Mouse (Mus musculus) heart, embryonic 14.5 days (tissue): ENCODE data around the gene Clec2d. TPM values are rescaled to one million over a fixed set of nuclear protein-coding genes. Genes with fewer than 3 reads are reported as not detected.

Source experiments
- ATAC-seq: fragments of 200-750 bp; cut with Nextera tagmentation; 2 replicates; pipeline ENCODE4 v1.8.0; 2017; ENCODE audit warnings: low read depth, moderate TSS enrichment; ENCODE audit not compliant: insufficient number of reproducible peaks, insufficient read depth, low FRiP score
- H3K27ac ChIP-seq, 2 experiments: fragments of 200-500 bp in 1 of 2; fragments of 300-500 bp in 1 of 2; sonication (generic) in 1 of 2; replicated peaks in 1 of 2; 2 replicates each; pipeline ENCODE4 v1.5.1; 2012 to 2014; ENCODE audit warnings: low read depth in 2 of 2, low read length in 2 of 2, control low read depth in 1 of 2, mild to moderate bottlenecking in 1 of 2, mixed read lengths in 1 of 2; ENCODE audit not compliant: control insufficient read depth in 1 of 2, insufficient read depth in 1 of 2
- H3K27me3 ChIP-seq: fragments of 300-500 bp; sonication (generic); 2 replicates; pipeline ENCODE4 v1.6.1; 2014; ENCODE audit warnings: mild to moderate bottlenecking, low read length, control low read depth; ENCODE audit not compliant: control insufficient read depth, insufficient read depth
- H3K36me3 ChIP-seq: fragments of 300-500 bp; sonication (generic); 2 replicates; pipeline ENCODE4 v1.6.1; 2014; ENCODE audit warnings: mild to moderate bottlenecking, control low read depth, low read length, mixed read lengths; ENCODE audit not compliant: control insufficient read depth, insufficient read depth
- H3K4me1 ChIP-seq, 2 experiments: fragments of 200-500 bp in 1 of 2; fragments of 300-500 bp in 1 of 2; sonication (generic) in 1 of 2; 2 replicates each; pipeline ENCODE4 v1.6.1; 2012 to 2014; ENCODE audit warnings: low read length in 2 of 2, control low read depth in 1 of 2, mixed read lengths in 1 of 2; ENCODE audit not compliant: control insufficient read depth in 2 of 2, insufficient read depth in 2 of 2
- H3K4me2 ChIP-seq: fragments of 300-500 bp; sonication (generic); 2 replicates; pipeline ENCODE4 v1.6.1; 2014; ENCODE audit warnings: mild to moderate bottlenecking, low read length
- H3K4me3 ChIP-seq, 2 experiments: fragments of 200-500 bp in 1 of 2; fragments of 300-500 bp in 1 of 2; sonication (generic) in 1 of 2; 2 replicates each; pipeline ENCODE4 v1.5.1; 2012 to 2014; ENCODE audit warnings: low read length in 2 of 2, mild to moderate bottlenecking in 2 of 2, control low read depth in 1 of 2, low read depth in 1 of 2, moderate library complexity in 1 of 2; ENCODE audit not compliant: control insufficient read depth in 1 of 2, insufficient read depth in 1 of 2
- H3K9ac ChIP-seq: fragments of 300-500 bp; sonication (generic); 2 replicates; pipeline ENCODE4 v1.6.1; 2014; ENCODE audit warnings: mild to moderate bottlenecking, low read length
- H3K9me3 ChIP-seq: fragments of 300-500 bp; sonication (generic); 2 replicates; pipeline ENCODE4 v1.6.1; 2016; ENCODE audit warnings: low read length, control low read depth; ENCODE audit not compliant: control insufficient read depth
- WGBS: fragments of 180-500 bp; shearing (Covaris S2); extraction: QIAGEN DNeasy Blood & Tissue Kit; methylation state at CpG from one replicate; pipeline ENCODE4 v1.1.7; 2014; 5-methylcytosine and 5-hydroxymethylcytosine counted together
- polyA plus RNA-seq: library from polyadenylated mRNA; unstranded; fragments of >200 nt; fragmentation: Nextera tagmentation; extraction: Ambion mirVana; gene quantifications from 2 replicates; pipeline ENCODE4 v1.2.1, GENCODE M21; 2014

The Clec2d gene
- polyA plus RNA-seq, 1 experiment from 2014 or later, result 0.38 TPM

- 77% methylated on average over 2 of the region's 2 CpGs for WGBS
- no peaks in the 10 kb centered on the region for H3K36me3 ChIP-seq
- no peak overlapping the region for H3K4me3 ChIP-seq
- H3K4me1 ChIP-seq, result peaks cover 4 to 8% of the 10 kb centered on the region in 2 experiments; a peak in 3 of 4 replicates
- H3K27ac ChIP-seq, result no peak overlapping the region
- H3K9ac ChIP-seq, result no peak overlapping the region
- H3K4me2 ChIP-seq, result no peak overlapping the region
- H3K9me3 ChIP-seq, result no peaks in the 10 kb centered on the region
- no peak for ATAC-seq
- no peaks in the 10 kb centered on the region for H3K27me3 ChIP-seq
Measured at GRCm38 (mm10) chr6:129225078-129225477, 44.7 kb downstream of the Clec2d start.

DNA sequence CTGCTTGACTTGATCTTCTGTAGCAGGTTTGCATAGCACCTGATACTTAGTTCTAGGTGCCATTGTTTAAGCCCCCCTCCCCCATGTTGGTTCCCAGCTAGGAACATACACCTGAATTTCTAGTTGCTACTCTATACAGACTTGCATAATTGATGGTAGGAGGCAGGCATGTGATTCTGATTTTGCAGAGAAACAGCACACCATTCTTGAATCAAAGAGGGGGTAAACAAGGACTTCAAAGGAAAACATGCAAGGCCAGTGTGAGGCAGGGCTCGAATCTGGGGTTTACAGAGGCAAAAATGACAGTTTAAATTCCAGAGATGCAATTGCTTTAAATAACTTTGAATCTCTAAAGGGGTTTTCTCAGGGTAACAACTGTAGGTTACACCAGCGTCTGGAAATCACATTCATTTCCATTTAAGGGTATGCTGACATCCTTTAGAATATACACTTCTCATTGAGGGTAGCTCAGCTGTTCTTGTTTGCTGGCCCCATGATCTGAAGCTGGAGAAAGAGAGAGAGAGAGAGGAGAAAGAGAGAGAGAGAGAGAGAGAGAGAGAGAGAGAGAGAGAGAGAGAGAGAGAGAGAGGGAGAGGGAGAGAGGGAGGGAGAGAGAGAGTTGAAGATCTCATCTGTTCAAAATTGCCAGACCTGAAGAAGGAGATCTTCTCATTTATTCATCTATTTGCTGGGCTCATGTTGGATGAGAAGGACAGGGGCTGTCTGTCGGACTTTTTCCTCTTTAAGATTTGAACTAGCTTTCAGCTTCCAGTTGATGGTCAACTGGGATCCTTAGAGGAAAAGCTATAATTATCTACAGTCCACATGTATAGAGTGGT is 48.7 kb downstream of the Clec2d start:
- Histone ChIP-seq H3K36me3 (no peaks in the 10 kb centered on the region), H3K4me2 (no peak overlapping the region), H3K9me3 (no peaks in the 10 kb centered on the region), H3K9ac (no peak overlapping the region), H3K27me3 (no peaks in the 10 kb centered on the region), H3K4me3 (no peak overlapping the region), H3K4me1 (peaks cover 6 to 8% of the 10 kb centered on the region in 2 experiments), H3K27ac (peak overlapping the region; percentile 86 to 89)
- no peak for ATAC-seq
- 36% methylated on average over 3 of the region's 3 CpGs for WGBS

GRCm38 (mm10) chr6:129229774-129230578 is 49.6 kb downstream of the Clec2d start:
- Histone ChIP-seq H3K9ac (no peak overlapping the region), H3K36me3 (no peaks in the 10 kb centered on the region), H3K27me3 (no peaks in the 10 kb centered on the region), H3K9me3 (no peaks in the 10 kb centered on the region), H3K4me2 (no peak overlapping the region), H3K4me3 (no peak overlapping the region), H3K27ac (peak overlapping the region; percentile 86 to 89), H3K4me1 (peaks cover 4 to 8% of the 10 kb centered on the region in 2 experiments)
- 50% methylated on average over 3 of the region's 3 CpGs for WGBS
- ATAC-seq, result peak; percentile 81

DNA sequence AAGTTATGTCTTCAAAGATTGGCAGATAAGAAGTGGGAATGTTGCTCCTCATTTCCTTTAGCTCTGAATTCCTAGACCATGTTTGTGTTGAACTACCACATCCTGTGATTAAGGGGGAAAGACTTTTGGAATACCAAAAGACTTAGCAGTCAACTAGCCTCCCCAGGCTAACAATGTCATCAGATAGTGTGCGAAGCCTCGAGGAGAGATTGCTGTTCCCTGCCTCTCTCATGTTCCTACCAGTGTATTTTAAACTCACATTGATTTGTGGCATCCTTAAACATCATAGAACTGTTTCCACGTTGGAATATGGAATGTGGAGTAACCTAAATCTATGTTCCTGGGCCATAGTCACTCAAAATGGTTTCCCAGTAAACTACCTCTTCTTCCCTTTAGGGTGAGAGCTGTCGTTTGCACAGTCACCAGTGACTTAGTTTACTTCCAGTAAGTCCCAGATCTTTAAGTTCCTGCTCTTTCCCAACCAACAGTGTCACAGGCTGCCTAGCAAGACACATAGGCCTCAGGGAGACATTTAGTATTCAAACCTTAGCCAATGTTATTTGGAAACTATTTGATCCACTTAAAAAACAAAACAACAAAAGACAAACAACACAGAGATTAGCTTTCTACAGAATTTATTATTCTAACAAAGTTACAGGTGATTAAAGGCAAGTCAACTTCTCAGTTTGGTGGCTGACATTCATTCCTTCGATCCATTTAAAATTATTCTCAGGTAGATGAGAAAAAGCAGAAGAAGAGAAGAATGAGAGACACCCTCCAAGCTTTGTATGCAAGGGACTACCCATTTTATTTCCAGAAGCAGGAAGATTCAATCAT is 51.8 kb downstream of the Clec2d start:
- ATAC-seq, result no peak
- peaks cover 4 to 8% of the 10 kb centered on the region in 2 experiments for H3K4me1 ChIP-seq
- no peaks in the 10 kb centered on the region for H3K36me3 ChIP-seq
- no peaks in the 10 kb centered on the region for H3K9me3 ChIP-seq
- H3K27me3 ChIP-seq, result no peaks in the 10 kb centered on the region
- peak overlapping the region; percentile 20 to 49; a peak in 3 of 4 replicates for H3K27ac ChIP-seq
- WGBS, result 63% methylated on average over 5 of the region's 5 CpGs
- no peak overlapping the region for H3K4me3 ChIP-seq
- no peak overlapping the region for H3K4me2 ChIP-seq
- no peak overlapping the region for H3K9ac ChIP-seq

- no peak for ATAC-seq
- WGBS, result 63% methylated on average over 9 of the region's 9 CpGs
- H3K27me3 ChIP-seq, result no peaks in the 10 kb centered on the region
- no peak overlapping the region for H3K9ac ChIP-seq
- peaks cover 7 to 8% of the 10 kb centered on the region in 2 experiments for H3K4me1 ChIP-seq
- H3K4me2 ChIP-seq, result no peak overlapping the region
- no peaks in the 10 kb centered on the region for H3K36me3 ChIP-seq
- H3K9me3 ChIP-seq, result no peaks in the 10 kb centered on the region
- H3K4me3 ChIP-seq, result no peak overlapping the region
- peak overlapping the region; percentile 20 to 32; a peak in 2 of 4 replicates for H3K27ac ChIP-seq
Measured at GRCm38 (mm10) chr6:129232842-129233205, 52.4 kb downstream of the Clec2d start.

- Histone ChIP-seq H3K4me1 (peaks cover 7 to 8% of the 10 kb centered on the region in 2 experiments), H3K4me3 (no peak overlapping the region), H3K9ac (no peak overlapping the region), H3K4me2 (no peak overlapping the region), H3K27ac (peak overlapping the region in 1 of 2 experiments; percentile 20; a peak in 2 of 4 replicates), H3K9me3 (no peaks in the 10 kb centered on the region), H3K27me3 (no peaks in the 10 kb centered on the region), H3K36me3 (no peaks in the 10 kb centered on the region)
- 80% methylated on average over 6 of the region's 6 CpGs for WGBS
- no peak for ATAC-seq
Measured at GRCm38 (mm10) chr6:129233366-129233954, 53.0 kb downstream of the Clec2d start.

GRCm38 (mm10) chr6:129233955-129234369 is 53.5 kb downstream of the Clec2d start:
- Histone ChIP-seq H3K27me3 (no peaks in the 10 kb centered on the region), H3K4me1 (peaks cover 5 to 7% of the 10 kb centered on the region in 2 experiments), H3K36me3 (no peaks in the 10 kb centered on the region), H3K4me2 (no peak overlapping the region), H3K9me3 (no peaks in the 10 kb centered on the region), H3K27ac (peak overlapping the region in 1 of 2 experiments; percentile 20; a peak in 2 of 4 replicates), H3K4me3 (no peak overlapping the region), H3K9ac (no peak overlapping the region)
- no peak for ATAC-seq
- 91% methylated on average over 13 of the region's 18 CpGs for WGBS
